Mouse (Mus musculus): Measurements from ENCODE around the gene Robo1.

- TF ChIP-seq POLR2A (IDR thresholded peaks at IDR 0.05; ENCODE audit: insufficient read depth, low read depth, low read length) (no peak), CTCF (IDR thresholded peaks at IDR 0.05; ENCODE audit: insufficient read depth, low read depth, low read length) (no peak)
Observed at GRCm38 (mm10) chr16:72944403-72944802, 636.3 kb downstream of the Robo1 start.
